Mouse (Mus musculus): ENCODE data around the gene Csnk2a2. TPM values are rescaled to one million over a fixed set of nuclear protein-coding genes. Genes with fewer than 3 reads are reported as not detected.

The Csnk2a2 gene
- polyA plus RNA-seq, 1 experiment: 10.3 TPM

DNA sequence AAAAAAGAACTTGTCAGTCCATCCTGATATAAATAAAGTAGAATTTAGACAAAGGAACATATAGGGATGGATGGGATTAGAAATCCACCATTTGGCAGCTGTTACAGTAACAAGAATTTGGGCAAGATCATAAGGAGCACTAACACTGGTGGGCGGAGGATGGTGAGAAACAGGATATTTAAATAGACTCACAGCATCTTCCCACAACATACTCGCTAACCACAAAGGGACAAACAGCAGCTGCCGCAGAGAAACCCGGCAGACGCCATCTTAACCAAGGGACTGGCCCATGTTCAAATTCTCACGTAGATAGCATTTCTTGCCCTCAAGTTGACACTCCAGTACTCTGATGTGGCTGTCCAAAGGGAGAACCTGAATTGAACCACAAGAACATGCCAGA, 27.1 kb upstream of the Csnk2a2 start:
- TF ChIP-seq CTCF (IDR thresholded peaks at IDR 0.05; ENCODE audit: extremely low read depth, insufficient read depth, insufficient read length, insufficient replicate concordance) (no peak), POLR2A (IDR thresholded peaks at IDR 0.05; ENCODE audit: low read depth, low read length) (no peak)
- H3K4me1 ChIP-seq (ENCODE audit: control insufficient read depth, insufficient read depth, insufficient read length): no peaks in the 10 kb centered on the region
- no peak for DNase-seq (ENCODE audit: low read depth in 1 of 2, low spot score in 2 of 2)
- no peaks in the 10 kb centered on the region for H3K27me3 ChIP-seq (ENCODE audit: control insufficient read depth, insufficient read depth, low read length)
- 81% methylated on average over 6 of the region's 6 CpGs for WGBS
- H3K27ac ChIP-seq (ENCODE audit: insufficient read depth, low read length): no peak overlapping the region
- H3K36me3 ChIP-seq (ENCODE audit: control insufficient read depth, insufficient read depth, low read length): no peaks in the 10 kb centered on the region
- no peak overlapping the region for H3K4me3 ChIP-seq (ENCODE audit: extremely low read depth, insufficient read depth, insufficient read length)

DNA sequence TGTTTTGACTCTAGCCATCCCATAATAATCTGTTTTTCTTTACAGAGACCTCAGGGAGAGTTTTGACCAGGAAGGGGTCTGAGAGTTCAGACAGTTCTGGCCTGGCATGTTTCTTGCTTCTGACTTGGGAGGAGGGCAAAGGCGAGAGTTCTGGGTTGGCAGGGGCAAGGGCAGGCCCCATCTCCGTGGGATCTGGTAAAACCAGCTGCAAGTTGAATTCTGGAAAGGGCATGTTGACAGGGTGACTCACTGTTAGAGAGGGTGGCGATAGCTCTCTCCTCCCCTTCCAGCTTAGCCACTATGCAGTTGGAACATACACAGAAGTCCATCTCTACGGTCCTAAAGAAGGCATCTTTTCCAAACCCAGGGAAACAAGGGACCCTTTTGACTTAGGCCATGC, 23.4 kb upstream of the Csnk2a2 start:
- no peaks in the 10 kb centered on the region for H3K4me1 ChIP-seq (ENCODE audit: control insufficient read depth, insufficient read depth, insufficient read length)
- no peaks in the 10 kb centered on the region for H3K36me3 ChIP-seq (ENCODE audit: control insufficient read depth, insufficient read depth, low read length)
- H3K27ac ChIP-seq (ENCODE audit: insufficient read depth, low read length): no peak overlapping the region
- DNase-seq (ENCODE audit: low read depth in 1 of 2, low spot score in 2 of 2): no peak
- 77% methylated on average over 4 of the region's 4 CpGs for WGBS
- H3K4me3 ChIP-seq (ENCODE audit: extremely low read depth, insufficient read depth, insufficient read length): no peak overlapping the region
- H3K27me3 ChIP-seq (ENCODE audit: control insufficient read depth, insufficient read depth, low read length): no peaks in the 10 kb centered on the region
- no peak for TF ChIP-seq POLR2A (IDR thresholded peaks at IDR 0.05; ENCODE audit: low read depth, low read length)
- no peak for TF ChIP-seq CTCF (IDR thresholded peaks at IDR 0.05; ENCODE audit: extremely low read depth, insufficient read depth, insufficient read length, insufficient replicate concordance)

DNA sequence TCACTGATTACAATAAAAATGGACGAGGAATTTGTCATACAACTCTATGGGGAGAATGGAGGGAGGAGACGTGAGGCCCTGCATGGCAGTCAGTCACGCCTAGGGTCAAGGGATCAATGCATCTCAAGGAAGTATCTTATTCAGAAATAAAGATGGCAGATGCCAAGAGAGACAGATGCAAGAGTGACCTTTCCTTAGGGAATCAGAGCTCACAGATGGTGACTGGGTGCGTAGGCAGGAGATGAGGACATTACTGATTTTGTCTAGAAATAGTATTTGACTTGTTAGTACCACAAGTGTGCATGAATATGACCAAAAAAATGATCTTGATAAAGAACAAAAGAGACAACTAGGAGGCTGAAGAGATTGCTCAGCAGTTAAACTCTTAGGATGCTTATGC, 22.4 kb upstream of the Csnk2a2 start:
- DNase-seq (ENCODE audit: low read depth in 1 of 2, low spot score in 2 of 2): no peak
- Histone ChIP-seq H3K27me3 (ENCODE audit: control insufficient read depth, insufficient read depth, low read length) (no peaks in the 10 kb centered on the region), H3K36me3 (ENCODE audit: control insufficient read depth, insufficient read depth, low read length) (no peaks in the 10 kb centered on the region), H3K4me1 (ENCODE audit: control insufficient read depth, insufficient read depth, insufficient read length) (no peaks in the 10 kb centered on the region), H3K27ac (ENCODE audit: insufficient read depth, low read length) (no peak overlapping the region), H3K4me3 (ENCODE audit: extremely low read depth, insufficient read depth, insufficient read length) (no peak overlapping the region)
- TF ChIP-seq CTCF (IDR thresholded peaks at IDR 0.05; ENCODE audit: extremely low read depth, insufficient read depth, insufficient read length, insufficient replicate concordance) (no peak), POLR2A (IDR thresholded peaks at IDR 0.05; ENCODE audit: low read depth, low read length) (no peak)
- 82% methylated on average over 4 of the region's 4 CpGs for WGBS

DNA sequence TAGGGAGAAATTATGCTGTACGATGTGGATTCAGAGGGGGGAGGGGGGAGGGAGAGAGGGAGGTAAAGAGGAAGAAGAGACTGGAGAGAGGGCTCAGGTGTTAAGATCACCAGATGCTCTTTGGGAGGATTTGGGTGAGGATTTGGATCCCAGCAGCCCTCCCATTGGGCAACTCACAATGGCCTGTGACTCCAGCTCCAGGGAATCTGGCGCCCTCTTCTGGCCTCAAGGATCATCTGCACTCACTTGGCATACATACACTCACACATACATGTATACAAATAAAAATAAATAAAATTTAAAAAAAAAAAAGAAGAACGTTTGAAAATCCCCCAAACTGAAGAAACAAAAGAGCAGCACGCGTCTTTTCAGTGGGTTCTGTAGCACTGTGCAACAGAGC, 16.4 kb upstream of the Csnk2a2 start:
- Histone ChIP-seq H3K36me3 (ENCODE audit: control insufficient read depth, insufficient read depth, low read length) (no peaks in the 10 kb centered on the region), H3K27ac (ENCODE audit: insufficient read depth, low read length) (no peak overlapping the region), H3K4me1 (ENCODE audit: control insufficient read depth, insufficient read depth, insufficient read length) (no peaks in the 10 kb centered on the region), H3K27me3 (ENCODE audit: control insufficient read depth, insufficient read depth, low read length) (no peaks in the 10 kb centered on the region), H3K4me3 (ENCODE audit: extremely low read depth, insufficient read depth, insufficient read length) (no peak overlapping the region)
- 71% methylated on average over 5 of the region's 5 CpGs for WGBS
- no peak for DNase-seq (ENCODE audit: low read depth in 1 of 2, low spot score in 2 of 2)
- TF ChIP-seq CTCF (IDR thresholded peaks at IDR 0.05; ENCODE audit: extremely low read depth, insufficient read depth, insufficient read length, insufficient replicate concordance) (no peak), POLR2A (IDR thresholded peaks at IDR 0.05; ENCODE audit: low read depth, low read length) (no peak)

DNA sequence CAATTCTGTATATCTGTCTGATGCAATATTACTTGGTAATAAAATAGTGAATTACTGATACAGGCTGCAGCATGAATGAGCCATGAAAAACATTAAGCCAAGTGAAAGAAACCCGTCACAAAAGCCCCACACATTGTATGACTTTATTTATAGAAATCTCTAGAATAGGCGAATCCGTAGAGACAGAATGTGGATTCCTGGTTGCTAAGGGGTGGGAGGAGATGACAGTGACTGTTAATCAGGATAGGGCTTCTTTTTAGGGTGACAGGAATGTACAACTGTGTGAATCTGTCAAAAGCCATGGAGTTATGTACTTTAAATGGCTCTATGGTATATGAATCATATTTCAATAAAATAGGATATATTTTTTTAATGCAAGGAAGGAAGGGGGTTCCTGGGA, 15.8 kb upstream of the Csnk2a2 start:
- no peak for DNase-seq (ENCODE audit: low read depth in 1 of 2, low spot score in 2 of 2)
- H3K4me3 ChIP-seq (ENCODE audit: extremely low read depth, insufficient read depth, insufficient read length): no peak overlapping the region
- H3K27ac ChIP-seq (ENCODE audit: insufficient read depth, low read length): no peak overlapping the region
- TF ChIP-seq POLR2A (IDR thresholded peaks at IDR 0.05; ENCODE audit: low read depth, low read length) (no peak), CTCF (IDR thresholded peaks at IDR 0.05; ENCODE audit: extremely low read depth, insufficient read depth, insufficient read length, insufficient replicate concordance) (no peak)
- H3K4me1 ChIP-seq (ENCODE audit: control insufficient read depth, insufficient read depth, insufficient read length): no peaks in the 10 kb centered on the region
- 87% methylated on average over 3 of the region's 3 CpGs for WGBS
- H3K27me3 ChIP-seq (ENCODE audit: control insufficient read depth, insufficient read depth, low read length): no peaks in the 10 kb centered on the region
- no peaks in the 10 kb centered on the region for H3K36me3 ChIP-seq (ENCODE audit: control insufficient read depth, insufficient read depth, low read length)

DNA sequence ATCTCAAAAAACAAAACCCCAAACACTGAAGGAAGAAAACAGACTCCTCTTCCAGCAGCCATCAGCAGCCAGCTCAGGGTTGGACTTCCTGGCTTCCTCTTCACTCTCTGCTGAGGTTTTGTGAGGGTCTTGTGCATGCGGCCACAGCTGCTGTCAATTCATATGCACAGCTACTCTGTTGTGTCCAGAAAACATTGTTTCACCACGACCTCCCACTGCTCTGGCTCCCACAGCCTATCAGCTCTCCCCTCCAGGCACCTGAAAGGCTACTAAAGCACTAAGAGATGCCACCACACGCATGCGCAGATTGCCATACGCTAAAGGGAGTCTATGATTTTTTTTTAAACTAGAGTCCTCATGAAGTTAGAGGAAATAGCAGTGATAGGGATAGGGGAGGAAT, 15.0 kb upstream of the Csnk2a2 start:
- no peak overlapping the region for H3K27ac ChIP-seq (ENCODE audit: insufficient read depth, low read length)
- TF ChIP-seq POLR2A (IDR thresholded peaks at IDR 0.05; ENCODE audit: low read depth, low read length): no peak
- TF ChIP-seq CTCF (IDR thresholded peaks at IDR 0.05; ENCODE audit: extremely low read depth, insufficient read depth, insufficient read length, insufficient replicate concordance): no peak
- no peak for DNase-seq (ENCODE audit: low read depth in 1 of 2, low spot score in 2 of 2)
- no peaks in the 10 kb centered on the region for H3K27me3 ChIP-seq (ENCODE audit: control insufficient read depth, insufficient read depth, low read length)
- H3K4me3 ChIP-seq (ENCODE audit: extremely low read depth, insufficient read depth, insufficient read length): no peak overlapping the region
- no peaks in the 10 kb centered on the region for H3K4me1 ChIP-seq (ENCODE audit: control insufficient read depth, insufficient read depth, insufficient read length)
- WGBS: 76% methylated on average over 5 of the region's 5 CpGs
- no peaks in the 10 kb centered on the region for H3K36me3 ChIP-seq (ENCODE audit: control insufficient read depth, insufficient read depth, low read length)

DNA sequence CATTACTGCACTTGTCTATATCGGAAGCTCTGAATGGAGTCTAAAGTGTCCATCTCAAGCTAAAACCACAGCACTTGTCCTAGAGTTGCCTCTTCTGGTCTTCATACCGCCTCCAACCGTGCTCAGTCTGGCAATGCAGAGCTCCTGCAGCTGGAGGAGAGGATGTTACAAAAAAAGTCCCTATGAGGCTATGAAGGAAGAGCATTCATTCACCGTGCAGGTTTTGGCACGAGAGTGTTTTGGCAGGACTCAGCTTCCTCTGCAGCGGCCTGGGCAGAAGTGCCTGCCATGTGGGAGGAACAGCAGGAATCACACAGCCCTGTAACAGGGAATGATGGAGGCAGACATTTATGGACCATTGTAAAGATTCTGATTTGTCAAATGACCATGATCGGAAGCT, 12.6 kb upstream of the Csnk2a2 start:
- TF ChIP-seq CTCF (IDR thresholded peaks at IDR 0.05; ENCODE audit: extremely low read depth, insufficient read depth, insufficient read length, insufficient replicate concordance) (no peak), POLR2A (IDR thresholded peaks at IDR 0.05; ENCODE audit: low read depth, low read length) (no peak)
- 77% methylated on average over 7 of the region's 7 CpGs for WGBS
- Histone ChIP-seq H3K27ac (ENCODE audit: insufficient read depth, low read length) (no peak overlapping the region), H3K27me3 (ENCODE audit: control insufficient read depth, insufficient read depth, low read length) (no peaks in the 10 kb centered on the region), H3K4me3 (ENCODE audit: extremely low read depth, insufficient read depth, insufficient read length) (no peak overlapping the region), H3K36me3 (ENCODE audit: control insufficient read depth, insufficient read depth, low read length) (no peaks in the 10 kb centered on the region), H3K4me1 (ENCODE audit: control insufficient read depth, insufficient read depth, insufficient read length) (no peaks in the 10 kb centered on the region)
- DNase-seq (ENCODE audit: low read depth in 1 of 2, low spot score in 2 of 2): no peak
